Mouse (Mus musculus): ENCODE data around the gene Tamm41.

DNA sequence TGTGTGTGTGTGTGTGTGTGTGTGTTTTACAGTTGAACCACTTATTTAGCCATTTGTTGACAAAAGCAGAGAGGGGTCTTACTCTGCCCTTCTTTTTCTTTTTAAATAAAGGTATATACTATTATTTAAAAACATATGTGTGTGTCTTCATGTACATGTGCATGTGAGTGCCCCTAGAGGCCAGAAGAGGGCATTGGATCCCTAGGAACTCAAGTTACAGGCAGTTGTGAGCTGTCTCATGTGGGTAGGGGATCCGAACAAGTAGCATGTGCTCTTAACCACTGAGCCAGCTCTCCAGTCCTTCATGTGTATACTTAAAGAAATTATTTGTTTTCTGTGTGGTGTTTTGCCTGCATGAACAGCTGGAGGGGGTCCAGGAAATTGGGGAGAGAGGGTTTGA, 7.0 kb upstream of the Tamm41 start:
- TF ChIP-seq MAX (IDR thresholded peaks at IDR 0.05) (no peak), CTCF (IDR thresholded peaks at IDR 0.05; ENCODE audit: control insufficient read depth, insufficient read depth, insufficient read length) (no peak)
